Mouse (Mus musculus) neural tube, embryonic 11.5 days (tissue): Measurements from ENCODE around the gene Rbbp9. TPM values are rescaled to one million over a fixed set of nuclear protein-coding genes. Genes with fewer than 3 reads are reported as not detected.

ENCODE experiments used
- ATAC-seq: fragments of 200-750 bp; cut with Nextera tagmentation; 2 replicates; pipeline ENCODE4 v1.8.0; 2017; ENCODE audit warnings: moderate number of reproducible peaks, mild to moderate bottlenecking, moderate TSS enrichment, moderate library complexity; ENCODE audit not compliant: insufficient read depth, low FRiP score, low TSS enrichment
- DNase-seq: peaks from one replicate; pipeline ENCODE4 v3.0.0-alpha.2; 2015; ENCODE audit warnings: low spot score
- H3K27ac ChIP-seq: fragments of 300-500 bp; sonication (generic); 2 replicates; pipeline ENCODE4 v1.5.1; 2014; ENCODE audit warnings: low read depth, mild to moderate bottlenecking, low read length
- H3K27me3 ChIP-seq: fragments of 300-500 bp; sonication (generic); 2 replicates; pipeline ENCODE4 v1.6.1; 2014; ENCODE audit warnings: mild to moderate bottlenecking, low read length, mixed read lengths; ENCODE audit not compliant: control insufficient read depth, insufficient read depth
- H3K36me3 ChIP-seq: fragments of 300-500 bp; sonication (generic); 2 replicates; pipeline ENCODE4 v1.6.1; 2014; ENCODE audit warnings: mild to moderate bottlenecking, low read length, moderate library complexity, mixed read lengths; ENCODE audit not compliant: control insufficient read depth, insufficient read depth
- H3K4me1 ChIP-seq: fragments of 300-500 bp; sonication (generic); 2 replicates; pipeline ENCODE4 v1.6.1; 2014; ENCODE audit warnings: low read length, mixed read lengths; ENCODE audit not compliant: control insufficient read depth, insufficient read depth
- H3K4me2 ChIP-seq: fragments of 300-500 bp; sonication (generic); 2 replicates; pipeline ENCODE4 v1.6.1; 2014; ENCODE audit warnings: low read depth, mild to moderate bottlenecking, moderate library complexity
- H3K4me3 ChIP-seq: fragments of 300-500 bp; sonication (generic); 2 replicates; pipeline ENCODE4 v1.5.1; 2014; ENCODE audit warnings: low read depth, low read length
- H3K9ac ChIP-seq: fragments of 300-500 bp; sonication (generic); 2 replicates; pipeline ENCODE4 v1.6.1; 2014; ENCODE audit warnings: mild to moderate bottlenecking, low read length
- H3K9me3 ChIP-seq: fragments of 300-500 bp; sonication (generic); 2 replicates; pipeline ENCODE4 v1.6.1; 2016; ENCODE audit warnings: low read length; ENCODE audit not compliant: control insufficient read depth
- WGBS: fragments of 180-500 bp; shearing (Covaris S2); extraction: QIAGEN DNeasy Blood & Tissue Kit; methylation state at CpG from one replicate; pipeline ENCODE4 v1.1.7; 2014; 5-methylcytosine and 5-hydroxymethylcytosine counted together
- polyA plus RNA-seq: library from polyadenylated mRNA; unstranded; fragments of >200 nt; fragmentation: Nextera tagmentation; extraction: Ambion mirVana; gene quantifications from 2 replicates; pipeline ENCODE4 v1.2.1, GENCODE M21; 2014

Gene Rbbp9
- polyA plus RNA-seq, 1 experiment from 2014 or later = 65.4 TPM

GRCm38 (mm10) chr2:144526981-144527820, 23.5 kb downstream of the Rbbp9 start, which contains the start of the genes Dzank1 and Polr3f:
Gene Dzank1 (minus strand): TSS chr2:144527414.
Gene Polr3f (plus strand): TSS chr2:144527718.
- Histone ChIP-seq H3K4me3 (peak within 1 kb of the TSS; percentile 84), H3K4me1 (no peaks in the 10 kb centered on the region; the same call in 1 of the 2 replicates), H3K9me3 (no peaks in the 10 kb centered on the region), H3K9ac (peak within 1 kb of the TSS; percentile 80), H3K4me2 (peak within 1 kb of the TSS; percentile 77), H3K36me3 (0 out of 2 replicates have a peak, but pooled peaks cover 2% of the 10 kb centered on the region), H3K27ac (peak within 1 kb of the TSS; percentile 89), H3K27me3 (no peaks in the 10 kb centered on the region)
- DNase-seq (peak; percentile 97), ATAC-seq (peak; percentile 97)
- 2% methylated on average over 56 of the region's 56 CpGs for WGBS

GRCm38 (mm10) chr2:144525856-144526255, 24.8 kb downstream of the Rbbp9 start:
- 53% methylated on average over 10 of the region's 10 CpGs for whole genome bisulfite sequencing
- Histone ChIP-seq H3K4me3 (no peak overlapping the region), H3K36me3 (no peaks in the 10 kb centered on the region), H3K9ac (no peak overlapping the region), H3K4me2 (no peak overlapping the region), H3K27me3 (no peaks in the 10 kb centered on the region), H3K4me1 (no peaks in the 10 kb centered on the region; the same call in 1 of the 2 replicates), H3K9me3 (no peaks in the 10 kb centered on the region), H3K27ac (no peak overlapping the region)
- ATAC-seq = no peak
- DNase-seq = no peak

DNA sequence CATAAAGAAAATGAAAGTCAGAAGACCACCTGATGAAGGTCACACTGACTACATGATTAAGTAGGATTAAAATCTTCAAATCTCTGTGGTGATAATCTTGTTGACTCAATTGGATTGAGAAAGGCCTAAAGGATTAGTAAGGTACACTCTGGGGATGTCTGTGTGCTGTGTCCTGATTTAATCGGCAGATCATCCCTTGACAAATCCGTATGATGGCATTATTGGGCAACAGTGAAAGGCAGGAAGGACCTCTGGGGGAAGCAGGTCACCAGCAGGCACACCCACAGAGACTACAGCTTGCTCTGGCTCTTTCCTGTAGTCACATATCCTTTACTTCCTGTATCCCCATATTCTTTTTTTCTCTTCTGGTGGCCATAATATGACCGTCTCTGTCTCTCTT, 30.9 kb downstream of the Rbbp9 start:
- Histone ChIP-seq H3K36me3 (no peaks in the 10 kb centered on the region), H3K9ac (no peak overlapping the region), H3K4me1 (no peaks in the 10 kb centered on the region), H3K4me3 (no peak overlapping the region), H3K27me3 (no peaks in the 10 kb centered on the region), H3K27ac (no peak overlapping the region), H3K9me3 (no peaks in the 10 kb centered on the region), H3K4me2 (no peak overlapping the region)
- WGBS = 82% methylated on average over 3 of the region's 3 CpGs
- no peak for DNase-seq
- ATAC-seq = no peak

DNA sequence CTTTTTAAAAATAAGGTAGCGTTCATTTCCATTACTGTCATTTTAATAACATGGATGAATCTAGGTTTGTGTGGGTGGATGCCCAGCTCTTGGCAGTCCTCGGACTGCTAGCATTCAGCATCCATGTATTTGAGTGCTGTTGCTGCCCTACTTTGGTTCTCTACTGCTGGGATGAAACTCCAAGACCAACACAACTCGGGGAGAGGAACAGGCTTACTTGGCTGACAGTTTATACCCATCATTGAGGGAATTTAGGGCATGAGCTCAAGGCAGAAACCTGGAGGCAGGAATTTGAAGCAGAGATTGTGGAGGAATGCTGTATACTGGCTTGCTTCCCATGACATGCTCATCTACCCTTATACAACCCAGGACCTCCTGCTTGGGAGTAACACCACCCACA, 36.0 kb downstream of the Rbbp9 start:
- no peaks in the 10 kb centered on the region for H3K27me3 ChIP-seq
- 84% methylated on average over 3 of the region's 3 CpGs for WGBS
- DNase-seq (no peak), ATAC-seq (no peak)
- H3K27ac ChIP-seq = no peak overlapping the region
- H3K9me3 ChIP-seq = no peaks in the 10 kb centered on the region
- H3K4me1 ChIP-seq = no peaks in the 10 kb centered on the region
- no peak overlapping the region for H3K9ac ChIP-seq
- no peaks in the 10 kb centered on the region for H3K36me3 ChIP-seq
- no peak overlapping the region for H3K4me3 ChIP-seq
- H3K4me2 ChIP-seq = no peak overlapping the region

DNA sequence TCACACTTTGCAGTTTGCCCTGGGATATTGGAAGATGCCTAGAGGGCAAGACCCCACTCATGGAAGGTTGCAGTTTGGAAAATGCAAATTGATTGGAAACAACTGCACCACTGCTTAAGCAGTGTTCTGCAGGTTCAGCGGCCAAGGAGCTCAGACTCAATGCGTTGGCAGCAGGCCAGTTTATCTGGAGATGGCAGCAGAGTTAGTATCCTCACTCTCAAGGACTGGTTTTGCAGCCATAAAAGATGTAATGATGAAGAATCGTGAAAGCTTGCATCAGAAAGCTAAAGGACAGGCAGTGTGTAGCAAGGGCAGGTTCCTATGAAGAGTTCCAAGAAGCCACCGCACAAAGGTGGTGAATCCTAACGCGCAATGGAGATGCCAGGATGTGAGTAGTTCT, 48.5 kb downstream of the Rbbp9 start:
- 91% methylated on average over 6 of the region's 6 CpGs for WGBS
- DNase-seq = no peak
- no peak overlapping the region for H3K4me3 ChIP-seq

More for the DNA sequence above, 48.5 kb downstream of the Rbbp9 start:
- Histone ChIP-seq H3K4me1 (no peaks in the 10 kb centered on the region), H3K36me3 (no peaks in the 10 kb centered on the region), H3K9ac (no peak overlapping the region), H3K4me2 (no peak overlapping the region), H3K9me3 (no peaks in the 10 kb centered on the region), H3K27me3 (no peaks in the 10 kb centered on the region), H3K27ac (no peak overlapping the region)
- no peak for ATAC-seq

Other genes with a start within 250 kb of the Rbbp9 start
- gene Ovol2, start 218.7 kb downstream of the Rbbp9 start, polyA plus RNA-seq = not detected in 2 replicates
- gene Kat14, start 181.9 kb downstream of the Rbbp9 start, polyA plus RNA-seq = 37.7 and 41.1 TPM in 2 replicates
- not detected in 2 replicates for gene Pet117, start 181.9 kb downstream of the Rbbp9 start, polyA plus RNA-seq
- gene Dzank1, start 23.5 kb downstream of the Rbbp9 start, polyA plus RNA-seq = 4.1 and 4.8 TPM in 2 replicates
- 29.8 and 32.4 TPM in 2 replicates for gene Polr3f, start 23.2 kb downstream of the Rbbp9 start, polyA plus RNA-seq
- 113 and 127 TPM in 2 replicates for gene Sec23b, start 5.4 kb upstream of the Rbbp9 start, polyA plus RNA-seq
- 39.9 and 42.5 TPM in 2 replicates for gene Smim26, start 43.2 kb upstream of the Rbbp9 start, polyA plus RNA-seq
- gene Dtd1, start 49.0 kb upstream of the Rbbp9 start, polyA plus RNA-seq = 35.0 and 43.7 TPM in 2 replicates